Mouse (Mus musculus) embryo, embryonic 10 days (tissue): ENCODE results near the gene Bcan.

Experiments
- DNase-seq: peaks from one replicate; pipeline ENCODE4 v3.0.0-alpha.2; 2015; ENCODE audit warnings: low spot score

The Bcan gene

DNA sequence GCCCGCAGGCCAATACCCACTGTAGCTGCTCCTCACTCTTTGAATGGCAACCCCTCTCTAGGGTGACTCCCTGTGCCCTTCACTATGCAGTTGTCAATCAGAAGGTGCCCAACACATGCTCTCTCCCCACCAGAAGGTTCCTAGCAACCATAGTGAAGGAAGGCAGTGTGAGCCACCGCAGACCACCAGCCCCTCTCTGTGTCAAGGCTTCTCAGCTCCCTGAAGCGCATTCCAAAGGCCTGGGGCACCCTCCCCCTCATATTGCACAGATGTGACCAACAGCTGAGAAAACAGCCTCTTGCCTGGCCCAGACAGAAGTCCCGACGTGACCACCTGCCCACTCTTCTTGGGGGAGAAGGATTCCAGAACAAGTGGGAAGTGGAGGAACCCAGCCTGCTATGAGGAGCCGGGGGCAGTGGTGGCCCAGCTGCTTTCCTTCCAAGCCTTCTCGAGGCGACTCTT lies 27.8 kb downstream of the Bcan start:
- DNase-seq = peak; percentile 64

DNA sequence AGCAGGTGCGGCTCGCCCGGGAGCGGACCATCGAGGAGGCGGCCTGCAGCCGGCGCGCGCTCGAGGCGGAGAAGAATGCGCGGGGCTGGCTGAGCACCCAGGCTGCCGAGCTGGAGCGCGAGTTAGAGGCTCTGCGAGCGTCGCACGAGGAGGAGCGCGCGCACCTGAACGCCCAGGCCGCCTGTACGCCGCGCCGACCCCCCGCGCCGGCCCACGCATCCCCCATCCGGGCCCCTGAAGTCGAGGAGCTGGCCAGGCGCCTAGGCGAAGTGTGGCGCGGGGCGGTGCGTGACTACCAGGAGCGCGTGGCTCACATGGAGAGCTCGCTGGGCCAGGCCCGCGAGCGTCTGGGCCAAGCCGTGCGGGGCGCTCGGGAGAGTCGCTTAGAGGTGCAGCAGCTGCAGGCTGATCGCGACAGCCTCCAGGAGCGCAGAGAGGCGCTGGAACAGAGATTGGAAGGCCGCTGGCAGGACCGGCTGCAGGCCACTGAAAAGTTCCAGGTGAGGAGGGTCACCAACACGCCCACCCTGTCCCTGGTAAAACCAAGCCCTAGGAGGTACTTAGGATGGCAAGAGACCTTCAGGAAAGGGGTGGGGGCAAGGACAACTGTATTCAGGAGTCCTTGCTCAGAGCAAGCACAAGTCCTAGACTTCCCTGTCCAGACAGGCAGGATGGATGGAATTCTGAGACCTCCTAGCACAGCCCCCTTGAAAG lies 28.4 kb downstream of the Bcan start:
- peak; percentile 54 for DNase-seq

DNA sequence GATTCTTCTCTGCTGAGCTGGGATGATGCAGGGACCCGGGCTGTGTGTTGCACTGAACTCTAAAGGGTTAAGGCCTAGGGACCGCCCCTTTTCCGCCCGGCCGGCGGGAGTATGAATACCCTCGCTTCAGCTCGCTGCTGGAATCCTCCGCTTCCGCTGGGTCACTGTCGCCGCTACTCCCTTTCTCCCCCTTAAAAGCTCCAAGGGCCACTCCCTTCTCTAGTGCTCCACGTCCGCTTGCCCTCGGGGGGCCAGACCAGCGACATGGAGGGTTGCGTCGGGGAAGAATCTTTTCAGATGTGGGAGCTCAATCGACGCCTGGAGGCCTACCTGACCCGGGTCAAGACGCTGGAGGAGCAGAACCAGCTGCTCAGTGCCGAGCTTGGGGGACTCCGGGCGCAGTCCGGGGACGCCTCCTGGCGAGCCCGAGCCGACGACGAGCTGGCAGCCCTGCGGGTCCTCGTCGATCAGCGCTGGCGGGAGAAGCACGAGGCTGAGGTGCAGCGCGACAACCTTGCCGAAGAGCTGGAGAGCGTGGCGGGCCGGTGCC lies 29.0 kb downstream of the Bcan start, which contains the start of gene Nes:
TSS of gene Nes (plus strand) at position 140 of the 550 bp plus-strand sequence.
- DNase-seq = peak; percentile 94

DNA sequence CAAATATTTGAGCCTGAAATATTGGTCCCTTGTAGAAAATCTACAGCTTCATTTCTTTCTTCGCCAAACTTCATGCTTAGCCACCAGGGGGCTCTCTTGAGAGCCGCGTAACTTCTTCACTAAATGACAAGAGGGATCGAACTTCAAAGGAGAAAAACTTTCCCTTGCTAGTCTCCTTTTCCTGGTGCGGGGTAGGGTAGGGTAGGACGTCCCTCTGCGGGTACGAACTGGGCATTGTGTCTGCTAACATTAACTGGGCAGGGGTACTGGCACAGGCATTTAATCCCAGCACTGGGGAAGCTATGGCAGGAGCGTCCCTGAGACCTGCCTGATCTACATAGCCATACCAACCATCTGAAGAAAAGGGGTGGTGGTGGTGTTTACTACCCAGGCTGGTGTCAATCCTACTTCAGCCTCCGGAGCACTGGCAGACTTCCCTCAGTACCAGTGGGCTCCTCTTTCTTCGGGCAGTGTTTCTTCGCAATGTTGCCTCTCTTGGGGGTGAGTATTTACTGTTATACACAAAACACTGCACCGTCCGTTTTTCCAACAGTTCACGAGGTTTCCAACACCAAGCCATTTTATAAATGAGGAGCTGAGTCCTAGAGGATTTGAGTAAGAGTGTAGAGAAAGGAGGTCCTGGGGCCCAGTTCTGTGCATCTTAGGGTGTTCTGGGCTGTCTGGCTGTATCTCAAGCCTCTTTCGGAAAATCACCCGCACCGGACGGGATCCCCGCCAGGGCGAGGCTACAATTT lies 29.7 kb downstream of the Bcan start:
- DNase-seq = peak; percentile 74

DNA sequence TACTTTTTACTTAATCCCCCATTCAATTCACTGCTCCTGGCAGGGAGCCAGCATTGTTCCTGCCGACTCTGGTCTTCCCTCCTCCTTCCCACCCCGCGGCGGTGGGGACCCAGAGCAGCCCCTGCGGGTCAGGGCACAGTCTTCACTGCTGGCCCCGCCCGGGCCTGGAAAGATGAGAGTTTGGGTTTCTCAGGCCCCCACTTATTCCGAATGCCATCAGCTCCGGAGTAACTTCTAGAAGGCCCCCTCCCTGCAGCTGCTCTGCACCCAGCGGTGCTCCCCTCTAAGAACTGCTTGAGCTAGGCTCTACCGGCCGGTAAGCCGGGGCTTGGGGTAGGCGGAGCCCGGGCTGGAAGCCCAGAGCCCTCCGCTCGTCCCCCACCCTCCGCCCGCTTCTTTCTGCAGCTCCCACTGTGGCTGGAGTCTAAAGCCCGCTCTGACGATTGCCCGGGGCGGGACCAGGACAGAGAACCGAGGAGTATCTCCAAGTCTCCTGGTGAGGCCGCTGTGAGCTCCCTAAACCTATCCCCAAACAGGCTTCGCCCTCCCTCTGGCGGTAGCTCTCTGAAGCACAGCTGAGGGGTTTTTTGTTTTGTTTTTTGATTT lies 39.3 kb downstream of the Bcan start:
- DNase-seq = peak; percentile 97

DNA sequence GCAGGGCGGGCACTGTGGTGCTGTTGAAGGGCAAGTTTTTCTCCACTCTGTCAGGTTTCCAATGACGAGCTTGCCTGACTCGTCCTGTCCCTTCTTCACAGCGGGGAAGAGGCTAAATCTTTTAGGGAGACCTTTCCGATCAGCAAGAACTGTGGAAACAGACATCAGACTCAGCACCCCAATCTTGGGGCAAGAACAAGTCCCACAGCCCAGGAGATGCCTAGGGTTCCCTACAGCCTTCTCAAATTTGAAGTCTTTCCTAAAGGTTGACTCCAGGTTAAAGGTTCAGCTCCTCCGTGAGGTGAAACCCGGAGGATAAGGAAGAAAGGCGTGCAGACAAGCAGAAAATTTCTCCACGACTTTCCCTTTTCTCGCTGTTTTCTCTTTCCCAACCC lies 39.8 kb downstream of the Bcan start:
- peak; percentile 19 for DNase-seq

DNA sequence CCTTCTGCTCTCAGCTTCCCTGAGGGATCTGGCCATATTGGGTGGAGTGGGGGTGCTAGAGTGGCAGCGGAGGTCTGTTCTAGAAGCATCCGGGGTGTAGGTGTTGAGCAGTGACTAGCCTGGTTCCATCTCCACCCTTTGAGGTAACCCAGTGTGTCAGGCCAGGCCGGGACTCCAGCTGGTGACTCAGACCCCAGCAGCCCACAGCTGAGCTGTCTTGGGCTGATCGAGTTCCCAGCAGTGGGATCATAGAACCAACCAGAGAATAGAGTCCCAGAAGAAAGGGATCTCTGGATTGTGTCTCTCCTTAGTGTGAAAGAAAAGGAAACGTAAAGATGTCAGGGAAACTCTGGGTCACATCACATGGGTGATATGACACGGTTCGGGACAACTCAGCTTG lies 40.7 kb downstream of the Bcan start:
- DNase-seq = no peak

DNA sequence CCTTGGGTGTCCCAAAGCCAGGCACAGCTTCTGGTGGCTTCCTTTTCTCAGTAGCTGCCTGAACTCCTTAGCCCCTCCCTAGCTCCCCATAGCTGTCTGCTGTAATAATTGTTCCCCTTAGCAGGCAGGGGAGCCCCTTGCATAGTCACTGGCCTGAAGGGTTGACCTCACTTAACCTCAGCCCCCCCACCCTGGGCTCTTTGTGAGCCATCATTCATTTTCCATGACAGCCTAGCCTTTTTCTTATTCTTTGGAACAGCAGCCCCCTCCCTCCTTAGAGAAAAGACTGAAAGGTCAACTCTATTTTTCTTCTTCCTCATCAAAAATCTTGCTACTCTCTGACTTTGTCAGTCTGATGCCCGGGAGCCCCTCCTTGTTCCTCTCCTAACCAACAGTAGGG lies 41.1 kb downstream of the Bcan start:
- peak; percentile 66 for DNase-seq

DNA sequence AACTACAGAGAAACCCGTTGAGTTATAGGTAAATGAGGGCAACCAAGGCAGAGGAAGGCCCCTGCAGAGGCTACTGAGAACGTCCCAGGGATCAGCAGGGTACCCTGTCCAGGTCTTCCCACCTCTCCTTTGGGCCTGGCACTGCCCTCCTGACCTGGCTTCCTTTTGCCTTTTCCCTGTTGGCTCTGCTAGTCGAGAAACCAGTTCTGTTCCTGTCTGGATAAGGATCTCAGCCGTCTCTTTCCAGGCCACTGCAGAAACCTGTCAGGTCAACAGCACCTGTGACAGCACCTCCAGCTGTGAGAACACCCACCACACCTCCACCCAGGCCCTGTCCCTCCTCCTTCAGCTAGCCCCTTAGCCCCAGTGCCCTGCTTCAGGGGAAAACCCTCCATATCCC lies 41.6 kb downstream of the Bcan start:
- peak; percentile 20 for DNase-seq

DNA sequence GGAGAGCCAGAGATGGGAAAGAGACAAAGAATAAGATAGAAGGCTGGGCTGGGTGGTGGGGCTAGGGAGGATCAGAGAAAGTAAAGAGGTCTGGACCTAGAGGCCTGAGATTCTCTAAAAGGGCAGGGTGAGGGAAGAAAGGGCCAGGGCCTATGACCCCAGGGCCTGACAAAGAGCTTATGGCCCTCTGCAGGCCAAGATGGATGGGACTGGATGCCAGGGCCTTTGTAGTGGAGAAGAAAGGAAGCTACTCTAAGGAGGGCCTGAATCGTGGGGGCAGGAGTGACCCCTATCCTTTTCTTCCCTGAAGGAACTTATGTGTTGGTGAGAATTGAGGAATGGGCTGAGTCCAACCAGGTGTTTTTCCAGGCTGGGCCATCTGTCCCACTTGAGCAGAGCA lies 42.0 kb downstream of the Bcan start:
- DNase-seq = peak; percentile 80

DNA sequence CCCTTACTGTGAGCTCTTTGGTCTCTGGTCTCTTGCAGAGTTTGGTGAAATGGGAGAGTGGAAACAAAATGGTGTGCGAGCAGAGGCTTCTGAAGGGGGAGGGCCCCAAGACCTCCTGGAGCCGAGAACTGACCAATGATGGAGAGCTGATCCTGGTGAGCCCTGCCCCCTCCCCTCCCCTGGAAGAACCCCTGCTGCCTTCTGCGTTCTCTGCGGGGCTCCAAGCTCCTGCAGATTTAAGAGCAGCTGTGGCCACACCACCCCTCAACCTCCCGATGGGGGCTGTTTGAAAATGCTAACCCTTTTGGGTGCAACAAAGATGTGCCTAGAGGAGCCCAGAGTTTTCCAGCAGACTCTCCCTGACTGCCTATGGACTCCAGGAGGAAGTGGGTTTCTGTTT lies 47.6 kb downstream of the Bcan start:
- DNase-seq = peak; percentile 71

DNA sequence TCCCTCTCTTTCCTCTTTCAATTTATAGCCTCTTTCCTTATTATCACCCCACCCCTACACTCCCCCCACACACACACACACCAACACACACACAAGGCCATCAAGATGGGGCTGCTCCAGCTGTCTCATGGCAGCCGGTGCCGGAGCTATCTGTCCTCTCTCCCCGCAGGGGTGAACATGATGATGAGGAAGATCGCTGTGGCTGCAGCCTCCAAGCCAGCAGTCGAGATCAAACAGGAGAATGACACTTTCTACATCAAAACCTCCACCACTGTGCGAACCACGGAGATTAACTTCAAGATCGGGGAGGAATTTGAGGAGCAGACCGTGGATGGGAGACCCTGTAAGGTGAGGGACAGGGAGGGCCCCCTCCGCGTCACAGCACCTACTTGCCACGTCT lies 48.1 kb downstream of the Bcan start:
- DNase-seq = no peak

DNA sequence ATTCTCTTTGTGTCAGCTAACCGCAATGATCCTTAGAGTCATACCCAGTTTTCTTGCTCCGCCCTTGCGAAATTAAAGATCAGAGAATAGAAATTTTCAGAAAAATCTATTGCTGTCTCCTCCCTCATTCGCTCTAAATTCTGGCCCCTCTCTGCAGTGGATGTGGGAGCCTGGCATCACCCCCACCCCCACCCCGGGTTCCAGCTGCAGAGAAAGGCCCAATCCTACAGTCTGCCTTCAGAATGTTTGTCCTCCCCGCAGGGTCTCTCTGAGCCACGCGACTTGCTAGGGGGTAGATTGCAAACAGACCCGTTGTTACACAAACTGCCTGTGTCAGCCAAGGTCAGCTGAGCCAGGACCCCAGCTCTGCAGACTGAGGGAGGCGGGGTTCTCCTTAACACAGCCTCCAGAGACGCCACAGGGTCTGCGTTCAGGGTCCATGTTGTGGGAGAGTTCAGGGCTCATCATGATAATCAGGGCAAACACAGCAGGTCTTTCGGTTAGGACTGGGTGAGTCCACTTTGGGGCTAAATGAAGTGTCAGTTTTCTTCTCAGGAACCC lies 50.0 kb downstream of the Bcan start:
- peak; percentile 81 for DNase-seq

DNA sequence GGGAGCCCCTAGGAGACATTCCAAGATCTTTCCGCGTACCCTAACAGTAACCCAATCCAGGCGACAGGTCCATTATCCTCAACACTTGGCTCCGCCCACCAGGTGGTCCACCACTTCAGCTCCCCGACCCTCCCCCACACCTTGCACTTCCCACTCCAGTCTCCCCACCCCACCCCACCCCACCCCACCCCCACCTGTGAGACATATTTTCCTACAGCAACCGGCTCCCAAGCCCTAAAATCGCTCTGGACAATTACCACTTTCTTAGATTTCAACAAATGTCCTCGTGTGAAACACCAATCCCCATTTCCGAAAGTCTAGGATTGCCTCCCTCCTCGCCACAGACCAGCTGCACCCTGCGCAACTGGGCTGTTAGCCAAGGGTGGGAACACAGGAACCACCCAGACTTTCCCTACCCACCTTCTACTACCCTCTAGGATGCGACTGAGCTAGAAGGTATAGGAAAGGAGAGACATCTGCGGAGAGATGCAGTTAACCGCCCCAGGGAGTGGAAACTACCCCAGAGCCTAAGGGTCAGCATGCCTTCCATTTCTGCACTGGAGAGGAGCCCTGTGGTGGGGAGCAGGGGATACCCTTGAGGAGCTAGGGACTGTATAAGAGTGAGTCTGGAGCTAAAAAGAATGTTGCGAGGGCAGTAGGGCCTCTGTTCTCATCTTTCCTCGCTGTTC lies 50.6 kb downstream of the Bcan start:
- DNase-seq = peak; percentile 81

DNA sequence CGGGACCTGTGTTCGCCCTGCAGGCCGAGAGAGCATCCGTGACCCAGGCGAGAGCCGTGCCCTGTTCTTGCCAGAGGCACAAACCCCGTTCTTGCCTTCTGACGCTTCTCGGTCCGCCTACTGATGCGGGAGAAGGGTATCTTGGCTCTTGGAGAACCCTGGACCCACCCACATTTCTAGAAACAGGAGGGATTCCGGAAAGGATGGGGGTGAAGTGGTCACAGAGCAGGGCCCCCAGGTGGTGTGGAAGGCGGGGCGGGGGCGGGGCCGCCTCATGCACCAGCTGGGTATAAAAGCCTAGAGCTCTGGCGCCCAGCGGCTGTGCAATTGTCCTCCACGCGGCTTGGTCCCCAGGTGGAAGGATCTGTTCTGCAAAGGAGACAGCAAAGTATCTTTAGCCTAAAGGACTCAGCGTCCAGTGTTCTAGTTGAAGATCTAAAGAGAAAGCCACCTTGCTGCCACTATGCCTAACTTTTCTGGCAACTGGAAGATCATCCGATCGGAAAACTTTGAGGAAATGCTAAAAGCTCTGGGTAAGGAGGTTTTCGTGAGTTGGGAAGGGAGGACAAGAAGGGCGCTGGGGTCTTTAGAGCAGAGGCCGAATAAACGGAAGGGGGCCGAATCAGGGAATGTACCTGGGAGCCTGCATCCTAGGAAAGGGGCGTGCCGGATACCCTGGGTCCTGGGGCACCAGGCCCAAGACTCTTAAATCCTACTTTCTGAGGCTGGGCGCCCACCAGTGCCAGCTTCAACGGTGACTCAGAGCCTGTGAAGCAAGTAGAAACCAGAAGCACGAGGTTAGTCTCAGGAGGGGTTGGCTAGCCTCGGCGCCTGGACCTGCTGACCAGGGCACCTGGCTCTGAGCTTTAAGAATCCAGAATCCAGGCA lies 51.4 kb downstream of the Bcan start, which contains the start of gene Crabp2:
TSS of gene Crabp2 (plus strand) at position 289 of the 888 bp plus-strand sequence.
- peak; percentile 78 for DNase-seq

DNA sequence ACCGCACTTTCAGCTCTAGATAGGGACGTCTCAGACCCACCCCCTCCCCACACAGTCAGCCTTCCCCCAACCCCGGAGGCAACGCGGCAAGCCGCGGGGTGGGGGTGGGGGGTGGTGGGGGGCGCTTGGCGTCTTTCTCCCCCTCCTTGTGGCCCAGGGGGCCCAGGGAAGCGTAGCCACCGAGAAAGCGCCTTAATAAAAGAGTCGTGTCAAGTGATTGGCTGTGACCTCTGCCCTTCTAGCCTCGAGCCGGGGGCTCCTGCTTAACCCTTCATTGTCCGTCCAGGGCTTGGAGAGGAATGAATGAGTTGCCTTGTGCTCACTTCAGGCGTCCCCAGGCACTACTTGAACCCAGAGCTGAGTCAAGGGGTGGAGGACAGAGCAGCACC lies 52.2 kb downstream of the Bcan start:
- peak; percentile 97 for DNase-seq

DNA sequence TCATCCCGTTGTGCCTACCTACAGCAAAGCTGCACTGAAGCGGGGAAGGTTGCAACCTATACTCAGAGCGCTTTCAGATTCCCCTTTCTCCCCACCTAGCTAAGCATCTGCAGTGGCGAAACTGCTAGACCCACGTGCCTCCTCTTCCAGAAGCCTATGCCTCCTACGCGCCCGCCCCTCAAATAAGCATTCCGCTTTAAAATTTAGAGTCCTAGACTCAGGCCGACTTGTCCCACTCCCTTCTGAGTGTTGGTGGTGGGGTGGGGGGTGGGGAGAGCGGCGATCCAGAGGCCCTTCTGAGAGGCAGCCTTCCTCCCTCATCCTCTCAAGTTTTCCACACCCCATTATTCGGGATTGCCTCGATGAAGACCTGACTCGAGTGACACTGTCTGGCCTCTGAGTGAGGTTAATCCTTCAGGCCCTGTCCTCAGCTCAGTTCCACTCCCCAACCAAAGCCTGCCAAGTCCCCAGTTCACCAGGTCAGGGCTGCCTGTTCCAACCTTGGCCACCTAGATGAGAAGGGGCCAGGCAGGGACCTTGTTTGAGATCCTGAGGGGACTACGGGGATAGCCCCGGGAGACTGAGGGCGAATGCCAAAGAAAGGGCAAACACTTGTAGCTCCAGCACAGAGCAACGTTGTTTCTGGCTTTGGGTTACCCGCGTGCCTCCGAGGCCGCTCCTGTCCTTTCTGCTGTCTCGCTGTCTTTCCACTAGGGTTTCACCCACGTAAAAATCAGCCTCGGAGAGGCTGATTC lies 52.8 kb downstream of the Bcan start:
- peak; percentile 66 for DNase-seq

DNA sequence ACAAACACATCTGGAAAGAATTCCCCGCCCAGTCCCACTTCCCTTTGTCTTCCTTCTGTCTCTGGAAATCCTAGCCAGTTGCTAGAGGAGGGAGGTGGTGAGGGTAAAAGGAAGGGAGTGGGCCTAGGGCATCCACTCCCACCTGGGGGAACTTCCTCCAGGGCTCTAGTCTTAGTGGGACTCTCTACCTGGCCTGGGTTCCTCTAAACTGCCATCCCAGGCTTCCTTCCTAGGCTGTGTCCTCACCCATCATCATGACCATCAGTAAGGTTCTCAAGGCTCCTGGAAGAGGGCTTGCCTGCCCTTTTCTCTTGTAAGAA lies 53.5 kb downstream of the Bcan start:
- no peak for DNase-seq

DNA sequence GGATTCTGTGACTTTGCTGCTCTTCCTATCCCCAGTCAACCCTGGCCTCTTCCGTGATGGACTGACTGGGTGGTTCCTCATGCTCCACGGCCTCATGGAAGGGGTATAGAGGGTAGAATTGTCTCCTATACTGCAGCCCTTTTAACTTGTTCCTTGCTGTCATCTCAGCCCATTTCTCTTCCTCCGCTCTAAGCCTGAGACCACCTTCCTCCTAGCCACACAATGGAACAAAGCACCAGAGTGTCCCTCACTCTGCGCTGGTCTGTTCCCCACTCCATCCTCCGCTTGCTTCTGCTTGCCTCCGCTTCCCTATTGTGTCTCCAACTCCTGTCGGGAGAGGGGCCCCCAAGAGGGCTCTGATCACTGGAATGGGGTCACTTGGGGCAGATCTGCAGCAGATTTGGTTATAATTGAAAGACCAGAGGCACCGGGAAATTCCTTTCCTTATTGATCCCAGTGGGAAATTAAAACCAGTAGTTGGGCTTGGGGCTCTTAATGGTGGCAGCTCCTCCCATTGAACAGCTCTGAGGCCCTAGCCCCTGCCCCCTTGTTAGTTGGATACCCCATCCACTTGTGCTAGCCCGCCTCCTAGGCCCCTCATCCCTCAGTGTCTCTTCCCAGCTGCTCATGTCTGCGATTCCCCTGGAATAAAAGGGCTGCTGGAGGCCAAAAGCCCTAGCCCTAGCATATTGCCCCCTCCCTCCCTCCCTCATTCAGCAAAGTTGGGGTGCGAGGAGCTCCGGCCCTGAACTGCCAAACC lies 54.1 kb downstream of the Bcan start:
- peak; percentile 74 for DNase-seq
